Mouse (Mus musculus) layer of hippocampus, adult 11-12 months (tissue): ENCODE data around the gene AI661453.

Experiments used
- DNase-seq: peaks from one replicate; pipeline ENCODE4 v3.0.0; 2022; ENCODE audit warnings: low spot score

The AI661453 gene

GRCm38 (mm10) chr17:47441296-47442051 lies 5.1 kb downstream of the AI661453 start:
- no peak for DNase-seq

GRCm38 (mm10) chr17:47442271-47442670 lies 5.9 kb downstream of the AI661453 start:
- DNase-seq: no peak

GRCm38 (mm10) chr17:47444113-47444512 lies 7.7 kb downstream of the AI661453 start:
- DNase-seq: no peak

- DNase-seq: no peak
These were observed 9.1 kb downstream of the AI661453 start for GRCm38 (mm10) chr17:47445518-47445917.

- no peak for DNase-seq
These were observed 9.6 kb downstream of the AI661453 start for GRCm38 (mm10) chr17:47446025-47446424.

- no peak for DNase-seq
These were observed 10.1 kb downstream of the AI661453 start for GRCm38 (mm10) chr17:47446561-47446960.

GRCm38 (mm10) chr17:47448523-47449372 lies 12.3 kb downstream of the AI661453 start:
- DNase-seq: no peak

- DNase-seq: no peak
These were observed 13.0 kb downstream of the AI661453 start for GRCm38 (mm10) chr17:47449432-47449831.

GRCm38 (mm10) chr17:47450239-47450638 lies 13.8 kb downstream of the AI661453 start:
- no peak for DNase-seq

- no peak for DNase-seq
These were observed 14.6 kb downstream of the AI661453 start for GRCm38 (mm10) chr17:47450880-47451565.

GRCm38 (mm10) chr17:47452886-47453285 lies 16.5 kb downstream of the AI661453 start:
- DNase-seq: no peak

GRCm38 (mm10) chr17:47454675-47455074 lies 18.3 kb downstream of the AI661453 start:
- DNase-seq: peak; percentile 31

- DNase-seq: no peak
These were observed 21.9 kb downstream of the AI661453 start for GRCm38 (mm10) chr17:47458310-47458709.

GRCm38 (mm10) chr17:47458936-47459335 lies 22.5 kb downstream of the AI661453 start:
- no peak for DNase-seq

GRCm38 (mm10) chr17:47459341-47459919 lies 23.0 kb downstream of the AI661453 start:
- DNase-seq: no peak

- DNase-seq: no peak
These were observed 25.3 kb downstream of the AI661453 start for GRCm38 (mm10) chr17:47461688-47462087.

GRCm38 (mm10) chr17:47462209-47462608 lies 25.8 kb downstream of the AI661453 start:
- DNase-seq: no peak

GRCm38 (mm10) chr17:47462728-47463388 lies 26.4 kb downstream of the AI661453 start:
- no peak for DNase-seq

GRCm38 (mm10) chr17:47464248-47464965 lies 28.0 kb downstream of the AI661453 start:
- no peak for DNase-seq

- no peak for DNase-seq
These were observed 28.6 kb downstream of the AI661453 start for GRCm38 (mm10) chr17:47465016-47465415.

GRCm38 (mm10) chr17:47466284-47466683 lies 29.9 kb downstream of the AI661453 start:
- no peak for DNase-seq
